Comparison of ENCODE assay signal across 1 mouse cellular context in the genomic region with DNA sequence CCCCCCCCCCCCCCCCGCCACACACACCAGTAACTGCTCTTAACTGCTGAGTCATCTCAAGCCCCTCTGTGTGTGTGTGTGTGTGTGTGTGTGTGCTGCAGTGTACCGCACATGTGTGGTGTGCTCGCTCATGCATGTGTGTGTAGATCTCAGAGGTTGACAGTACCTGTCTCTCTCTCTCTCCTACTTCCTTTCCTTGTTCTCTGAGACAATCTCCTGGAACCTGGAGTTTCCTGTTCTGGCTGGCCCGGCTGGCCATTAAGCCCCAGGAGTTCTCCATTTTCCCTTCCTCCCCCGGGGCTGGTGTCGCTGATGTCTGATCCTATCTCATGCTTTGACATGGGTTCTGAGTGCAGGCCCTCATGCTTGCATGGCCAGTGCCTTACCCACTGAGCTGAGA.
A peak's percentile ranks its signal among the peaks of the same experiment; 100 is the strongest.
TF ChIP-seq lines count a peak whose summit lies in the region.

No protein-coding gene starts in this region.

TF ChIP-seq in MEL, 35 proteins besides CTCF, POLR2A, EP300 and RAD21 (continued from another document):
- 0 out of 2 replicates have a peak, but pooled peaks have one; percentile 18 for TF ChIP-seq HCFC1 (IDR thresholded peaks at IDR 0.05; ENCODE audit: low read depth, low read length)
- peak; percentile 90 for TF ChIP-seq TBP (IDR thresholded peaks at IDR 0.05; ENCODE audit: low read depth, low read length)
- TF ChIP-seq GATA1 (IDR thresholded peaks at IDR 0.05; ENCODE audit: low read depth, low read length): peak; percentile 41; the same call in 1 of the 2 replicates
- TF ChIP-seq ETS1 (IDR thresholded peaks at IDR 0.05; ENCODE audit: low read depth, low read length): no peak
